Mouse (Mus musculus) myocyte (in vitro differentiated cells): ENCODE results near the gene Cyb5r1.
"Not testable (repeated sequence)": the region's sequence is repeated elsewhere in the genome, so short reads cannot be mapped to it uniquely, and the experiment has no call there.

Experiments
- CEBPB ChIP-seq: IDR thresholded peaks from 2 replicates; pipeline ENCODE4 v1.6.1; 2011; ENCODE audit warnings: mild to moderate bottlenecking, moderate library complexity; ENCODE audit not compliant: poor library complexity, insufficient read depth, severe bottlenecking
- E2F4 ChIP-seq: IDR thresholded peaks from one replicate; pipeline ENCODE4 v1.6.1; 2011; ENCODE audit warnings: mild to moderate bottlenecking, control low read depth, moderate library complexity; ENCODE audit not compliant: insufficient read depth
- MAX ChIP-seq: IDR thresholded peaks from one replicate; pipeline ENCODE4 v1.6.1; 2011; ENCODE audit warnings: low read depth, mild to moderate bottlenecking, control low read depth
- MYOD1 ChIP-seq, 3 experiments: IDR thresholded peaks; one replicate each; pipeline ENCODE4 v1.6.1; 2011; ENCODE audit warnings: control low read depth in 2 of 3, low read depth in 2 of 3, mild to moderate bottlenecking in 2 of 3, moderate library complexity in 1 of 3; ENCODE audit not compliant: insufficient read length in 2 of 3, control insufficient read depth in 1 of 3
- MYOG ChIP-seq, 3 experiments: IDR thresholded peaks; one replicate each; pipeline ENCODE4 v1.6.1; 2011; ENCODE audit warnings: control low read depth in 2 of 3, low read depth in 2 of 3, mild to moderate bottlenecking in 2 of 3; ENCODE audit not compliant: insufficient read length in 2 of 3, control insufficient read depth in 1 of 3, insufficient read depth in 1 of 3
- POLR2A ChIP-seq: IDR thresholded peaks from one replicate; pipeline ENCODE4 v1.6.1; 2011; ENCODE audit warnings: low read depth, mild to moderate bottlenecking, control low read depth, moderate library complexity; ENCODE audit not compliant: insufficient read length
- POLR2AphosphoS2 ChIP-seq: IDR thresholded peaks from one replicate; pipeline ENCODE4 v1.6.1; 2011; ENCODE audit warnings: low read depth, control low read depth; ENCODE audit not compliant: insufficient read length
- TCF12 ChIP-seq: IDR thresholded peaks from one replicate; pipeline ENCODE4 v1.6.1; 2011; ENCODE audit warnings: mild to moderate bottlenecking, control low read depth; ENCODE audit not compliant: poor library complexity, insufficient read depth, severe bottlenecking
- TCF3 ChIP-seq: IDR thresholded peaks from one replicate; pipeline ENCODE4 v1.6.1; 2011; ENCODE audit warnings: low read depth, control low read depth; ENCODE audit not compliant: insufficient read length
- USF1 ChIP-seq: IDR thresholded peaks from one replicate; pipeline ENCODE4 v1.6.1; 2011; ENCODE audit warnings: low read depth, mild to moderate bottlenecking, control low read depth, moderate library complexity

DNA sequence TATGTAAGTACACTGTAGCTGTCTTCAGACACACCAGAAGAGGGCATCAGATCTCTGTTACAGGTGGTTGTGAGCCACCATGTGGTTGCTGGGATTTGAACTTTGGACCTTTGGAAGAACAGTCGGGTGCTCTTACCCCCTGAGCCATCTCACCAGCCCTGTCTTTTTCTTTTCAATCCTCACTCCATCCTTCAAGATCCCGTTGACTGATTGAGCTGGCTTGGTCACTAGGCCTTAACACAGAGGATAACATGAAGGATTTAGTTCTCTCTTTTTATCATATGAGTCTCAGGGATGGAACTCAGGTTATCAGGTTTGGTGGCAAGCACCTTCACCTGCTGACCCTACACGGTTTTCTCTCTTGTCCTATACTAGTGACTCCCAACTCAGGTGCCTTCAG, 43.2 kb downstream of the Cyb5r1 start:
- TF ChIP-seq MYOG (IDR thresholded peaks at IDR 0.05; ENCODE audit: control insufficient read depth in 1 of 3, insufficient read depth in 1 of 3, insufficient read length in 2 of 3, low read depth in 2 of 3); POLR2AphosphoS2; POLR2A; E2F4; TCF3; TCF12; MAX; USF1; CEBPB; MYOD1 (IDR thresholded peaks at IDR 0.05; ENCODE audit: control insufficient read depth in 1 of 3, insufficient read length in 2 of 3, low read depth in 2 of 3): not testable (repeated sequence)
